Mouse (Mus musculus): Measurements from ENCODE around the gene Cenpp.
A peak's percentile ranks its signal among the peaks of the same experiment; 100 is the strongest.
"Not testable (repeated sequence)": the region's sequence is repeated elsewhere in the genome, so short reads cannot be mapped to it uniquely, and the experiment has no call there.

Cenpp gene

GRCm38 (mm10) chr13:49607714-49608113, 44.9 kb downstream of the Cenpp start, which contains the start of gene Ogn:
Ogn (plus strand) TSS chr13:49608046.
- DNase-seq (ENCODE audit: low spot score in 2 of 2) = no peak

GRCm38 (mm10) chr13:49603603-49604002, 49.0 kb downstream of the Cenpp start:
- no peak for DNase-seq (ENCODE audit: low spot score in 2 of 2)

- not testable (repeated sequence) for DNase-seq (ENCODE audit: low spot score in 2 of 2)
Measured at GRCm38 (mm10) chr13:49602541-49602940, 50.0 kb downstream of the Cenpp start.

GRCm38 (mm10) chr13:49586062-49586461, 66.5 kb downstream of the Cenpp start:
- no peak for DNase-seq (ENCODE audit: low spot score in 2 of 2)

- DNase-seq (ENCODE audit: low spot score in 2 of 2) = no peak
Measured at GRCm38 (mm10) chr13:49584307-49585005, 68.1 kb downstream of the Cenpp start.

DNA sequence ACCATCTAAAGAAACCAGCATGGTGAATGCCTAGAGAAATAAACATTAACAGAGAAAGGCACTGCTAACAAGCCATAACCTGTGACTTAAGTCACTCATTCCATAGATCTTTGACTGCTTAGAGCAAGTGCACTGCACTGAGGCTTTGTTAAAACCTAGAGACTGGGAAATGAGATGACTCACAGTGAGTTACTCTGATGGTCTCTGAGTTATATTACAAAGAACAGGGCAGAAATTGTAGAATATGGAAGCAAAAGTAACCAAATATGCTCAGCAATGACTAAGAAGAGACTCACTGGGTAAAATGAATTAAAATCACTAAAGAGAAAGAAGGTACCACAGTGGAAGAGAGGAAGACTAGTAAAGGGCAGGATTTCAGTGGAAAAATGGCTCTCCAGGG, 68.7 kb downstream of the Cenpp start:
- no peak for DNase-seq (ENCODE audit: low spot score in 2 of 2)

- no peak for DNase-seq (ENCODE audit: low spot score in 2 of 2)
Measured at GRCm38 (mm10) chr13:49581541-49582530, 70.7 kb downstream of the Cenpp start, which contains the start of gene Omd. Omd (plus strand) TSS chr13:49582462.

- no peak for DNase-seq (ENCODE audit: low spot score in 2 of 2)
Measured at GRCm38 (mm10) chr13:49571418-49571817, 81.2 kb downstream of the Cenpp start.

DNA sequence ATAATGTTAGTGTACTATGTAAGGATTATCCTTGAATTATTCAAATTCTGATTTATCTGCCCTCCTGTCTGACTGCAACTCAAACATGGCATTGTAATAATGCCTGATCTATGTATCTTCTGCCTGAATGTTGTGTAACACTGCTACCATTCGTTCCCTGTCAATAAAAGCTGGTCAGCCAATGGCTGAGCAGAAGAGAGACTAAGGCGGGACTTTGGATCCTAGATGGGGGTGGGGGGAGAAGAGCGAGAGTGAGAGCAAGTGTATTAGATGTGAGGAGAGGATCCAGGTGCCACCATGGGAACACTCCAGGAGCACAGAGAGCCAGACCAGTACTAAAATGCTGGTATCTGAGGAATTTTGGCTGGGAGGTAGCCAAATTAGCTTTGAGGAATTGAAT, 82.2 kb downstream of the Cenpp start:
- DNase-seq (ENCODE audit: low spot score in 2 of 2) = peak in 1 of 2 experiments; percentile 20

- DNase-seq (ENCODE audit: low spot score in 2 of 2) = no peak
Measured at GRCm38 (mm10) chr13:49564347-49564746, 88.2 kb downstream of the Cenpp start.

- DNase-seq (ENCODE audit: low spot score in 2 of 2) = no peak
Measured at GRCm38 (mm10) chr13:49560886-49561285, 91.7 kb downstream of the Cenpp start.

- DNase-seq (ENCODE audit: low spot score in 2 of 2) = peak; percentile 38 to 63
Measured at GRCm38 (mm10) chr13:49559185-49559584, 93.4 kb downstream of the Cenpp start.

- DNase-seq (ENCODE audit: low spot score in 2 of 2) = no peak
Measured at GRCm38 (mm10) chr13:49556924-49557323, 95.7 kb downstream of the Cenpp start.

GRCm38 (mm10) chr13:49556203-49556602, 96.4 kb downstream of the Cenpp start:
- DNase-seq (ENCODE audit: low spot score in 2 of 2) = no peak

DNA sequence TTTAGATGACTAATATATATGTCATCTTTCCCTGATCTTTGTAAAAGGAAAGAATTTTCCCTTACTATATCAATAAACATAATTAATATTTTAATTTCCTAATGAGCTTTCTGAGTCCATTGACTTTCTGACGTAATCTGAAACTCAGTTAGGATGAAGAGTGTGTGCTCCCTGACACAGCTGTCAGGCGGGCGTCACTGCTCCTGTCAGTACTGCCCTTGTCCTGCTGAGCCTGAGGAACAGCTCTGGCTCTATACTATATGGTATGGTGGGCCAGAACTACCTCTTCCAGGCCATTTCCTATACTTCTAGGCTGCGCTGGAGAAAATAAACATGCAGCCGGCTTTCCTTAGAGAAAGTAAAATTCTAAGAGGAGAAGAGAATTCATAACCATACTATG, 98.1 kb downstream of the Cenpp start:
- DNase-seq (ENCODE audit: low spot score in 2 of 2) = no peak

GRCm38 (mm10) chr13:49549616-49550015, 103.0 kb downstream of the Cenpp start:
- no peak for DNase-seq (ENCODE audit: low spot score in 2 of 2)

DNA sequence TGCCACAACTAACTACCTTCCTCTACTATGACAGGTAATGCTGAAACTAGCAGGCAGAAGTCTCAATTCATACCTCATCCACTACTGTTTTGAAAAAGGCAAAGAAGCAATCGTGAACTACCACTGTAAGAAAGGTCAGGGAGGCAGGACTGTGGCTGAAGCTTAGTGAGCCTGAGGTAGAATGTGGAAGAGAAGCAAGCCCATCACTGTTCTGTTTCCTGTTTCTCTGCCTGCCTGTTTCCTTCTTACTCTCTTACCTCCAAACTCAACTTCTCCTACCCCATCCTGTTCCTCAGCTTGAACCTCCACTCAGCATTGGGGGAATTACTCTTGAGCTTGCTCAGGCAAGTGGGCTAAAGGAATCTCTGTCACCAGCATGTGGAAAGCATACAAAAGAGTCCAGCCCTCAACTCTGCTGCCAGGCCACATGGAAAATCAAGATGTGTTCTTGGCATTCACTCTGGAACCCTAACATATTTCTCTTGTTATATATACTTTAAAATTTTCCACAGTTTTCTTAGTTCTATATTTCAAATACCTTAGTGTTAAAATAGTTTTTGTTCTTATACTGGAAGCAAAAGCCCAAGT, 104.9 kb downstream of the Cenpp start:
- no peak for DNase-seq (ENCODE audit: low spot score in 2 of 2)

- DNase-seq (ENCODE audit: low spot score in 2 of 2) = no peak
Measured at GRCm38 (mm10) chr13:49546517-49546916, 106.1 kb downstream of the Cenpp start.

DNA sequence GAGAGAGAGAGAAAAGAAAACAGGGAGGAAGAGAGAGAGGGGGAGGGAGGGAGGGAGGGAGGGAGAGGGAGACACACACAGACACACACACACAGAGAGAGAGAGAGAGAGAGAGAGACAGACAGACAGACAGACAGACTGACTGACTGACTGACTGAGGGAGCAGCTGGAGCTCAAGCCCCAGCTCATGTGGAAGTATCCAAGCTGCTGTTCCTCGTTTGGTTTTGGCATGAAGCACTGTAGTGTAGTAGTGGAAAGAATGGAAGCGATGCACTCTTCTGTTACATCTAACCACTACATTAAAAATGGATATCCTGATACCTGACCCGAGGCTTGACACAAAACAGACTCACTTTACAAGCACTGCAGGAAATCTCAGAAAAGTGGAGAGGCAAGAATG, 106.9 kb downstream of the Cenpp start:
- DNase-seq (ENCODE audit: low spot score in 2 of 2) = no peak

- no peak for DNase-seq (ENCODE audit: low spot score in 2 of 2)
Measured at GRCm38 (mm10) chr13:49544279-49544678, 108.3 kb downstream of the Cenpp start, which contains the start of gene Aspn. Aspn (plus strand) TSS chr13:49544443.

- no peak for DNase-seq (ENCODE audit: low spot score in 2 of 2)
Measured at GRCm38 (mm10) chr13:49538693-49539092, 113.9 kb downstream of the Cenpp start.

GRCm38 (mm10) chr13:49536946-49537345, 115.6 kb downstream of the Cenpp start:
- no peak for DNase-seq (ENCODE audit: low spot score in 2 of 2)

Measured in spleen, postnatal 4 days (tissue).